Mouse (Mus musculus) forebrain, embryonic 13.5 days (tissue): ENCODE results near the gene Gpc5. TPM values are rescaled to one million over a fixed set of nuclear protein-coding genes. Genes with fewer than 3 reads are reported as not detected.
"Not testable (repeated sequence)": the region's sequence is repeated elsewhere in the genome, so short reads cannot be mapped to it uniquely, and the experiment has no call there.

Experiments
- ATAC-seq: fragments of 200-750 bp; cut with Nextera tagmentation; 2 replicates; pipeline ENCODE4 v1.8.0; 2017
- H3K27ac ChIP-seq: fragments of 300-500 bp; sonication (generic); 2 replicates; pipeline ENCODE4 v1.5.1; 2015; ENCODE audit warnings: inconsistent platforms, mild to moderate bottlenecking, moderate library complexity
- H3K27me3 ChIP-seq: fragments of 300-500 bp; sonication (generic); 2 replicates; pipeline ENCODE4 v1.6.1; 2015; ENCODE audit warnings: mild to moderate bottlenecking, inconsistent platforms
- H3K36me3 ChIP-seq: fragments of 300-500 bp; sonication (generic); 2 replicates; pipeline ENCODE4 v1.6.1; 2015; ENCODE audit warnings: mild to moderate bottlenecking, inconsistent platforms; ENCODE audit not compliant: poor library complexity, severe bottlenecking
- H3K4me1 ChIP-seq: fragments of 300-500 bp; sonication (generic); 2 replicates; pipeline ENCODE4 v1.6.1; 2015; ENCODE audit warnings: inconsistent platforms
- H3K4me2 ChIP-seq: fragments of 300-500 bp; sonication (generic); 2 replicates; pipeline ENCODE4 v1.6.1; 2015; ENCODE audit warnings: inconsistent platforms, mild to moderate bottlenecking, moderate library complexity
- H3K4me3 ChIP-seq: fragments of 300-500 bp; sonication (generic); 2 replicates; pipeline ENCODE4 v1.5.1; 2015; ENCODE audit warnings: mild to moderate bottlenecking, inconsistent platforms
- H3K9ac ChIP-seq: fragments of 300-500 bp; sonication (generic); 2 replicates; pipeline ENCODE4 v1.6.1; 2015; ENCODE audit warnings: mild to moderate bottlenecking, inconsistent platforms
- H3K9me3 ChIP-seq: fragments of 300-500 bp; sonication (generic); replicated peaks from 2 replicates; pipeline ENCODE4 v1.6.1; 2016; ENCODE audit warnings: inconsistent platforms
- WGBS: fragments of 180-500 bp; shearing (Covaris S2); methylation state at CpG from one replicate; pipeline ENCODE4 v1.1.7; 2015; 5-methylcytosine and 5-hydroxymethylcytosine counted together
- polyA plus RNA-seq: library from polyadenylated mRNA; unstranded; fragments of >200 nt; fragmentation: Nextera tagmentation; extraction: Ambion mirVana; gene quantifications from 2 replicates; pipeline ENCODE4 v1.2.1, GENCODE M21; 2015

The Gpc5 gene
- polyA plus RNA-seq, 1 experiment from 2014 or later = 0.77 TPM

DNA sequence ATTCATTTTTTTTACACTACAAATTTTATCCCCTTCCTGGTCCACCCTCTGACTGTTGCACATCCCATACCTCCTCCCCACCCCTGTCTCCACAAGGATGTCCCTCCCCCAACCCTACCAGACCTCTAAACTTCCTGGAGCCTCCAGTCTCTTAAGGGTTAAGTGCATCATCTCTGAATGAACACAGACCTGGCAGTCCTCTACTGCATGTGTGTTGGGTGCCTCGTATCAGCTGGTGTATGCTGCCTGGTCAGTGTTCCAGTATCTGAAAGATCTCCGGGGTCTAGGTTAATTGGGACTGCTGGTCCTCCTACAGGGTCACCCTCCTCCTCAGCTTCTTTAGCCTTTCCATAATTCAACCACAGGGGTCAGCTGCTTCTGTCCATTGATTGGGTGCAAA lies 25.9 kb upstream of the Gpc5 start:
- H3K27ac ChIP-seq, H3K4me1 ChIP-seq, H3K9ac ChIP-seq, H3K27me3 ChIP-seq, H3K36me3 ChIP-seq, ATAC-seq, H3K4me3 ChIP-seq, H3K9me3 ChIP-seq, H3K4me2 ChIP-seq: not testable (repeated sequence)
- WGBS = 65% methylated on average over 2 of the region's 2 CpGs

DNA sequence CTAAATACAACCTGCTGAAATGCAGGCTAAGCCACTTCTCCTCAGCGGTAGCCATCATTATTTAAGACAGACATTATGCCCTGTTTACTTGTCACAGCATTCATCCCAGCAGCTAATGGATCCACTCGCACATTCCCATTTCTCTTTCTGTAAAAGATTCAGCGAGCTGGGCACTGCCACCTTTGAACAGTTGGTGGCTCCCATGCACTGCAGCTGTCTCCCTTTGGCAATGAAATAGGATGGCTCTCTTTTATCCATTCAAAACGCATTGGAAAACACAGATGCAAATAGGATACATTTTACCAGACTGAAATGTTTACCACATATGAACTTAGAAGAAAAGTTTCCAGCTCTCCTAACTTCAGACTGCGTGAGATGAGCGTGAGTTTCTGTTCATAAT lies 21.5 kb upstream of the Gpc5 start:
- peak; percentile 91 for ATAC-seq
- no peaks in the 10 kb centered on the region for H3K27me3 ChIP-seq
- no peaks in the 10 kb centered on the region for H3K36me3 ChIP-seq
- H3K4me3 ChIP-seq = no peak overlapping the region
- H3K4me1 ChIP-seq = peaks cover 7% of the 10 kb centered on the region; the same call in 1 of the 2 replicates
- WGBS = 36% methylated on average over 6 of the region's 6 CpGs
- no peak overlapping the region for H3K27ac ChIP-seq
- no peaks in the 10 kb centered on the region for H3K9me3 ChIP-seq
- H3K9ac ChIP-seq = no peak overlapping the region
- no peak overlapping the region for H3K4me2 ChIP-seq

DNA sequence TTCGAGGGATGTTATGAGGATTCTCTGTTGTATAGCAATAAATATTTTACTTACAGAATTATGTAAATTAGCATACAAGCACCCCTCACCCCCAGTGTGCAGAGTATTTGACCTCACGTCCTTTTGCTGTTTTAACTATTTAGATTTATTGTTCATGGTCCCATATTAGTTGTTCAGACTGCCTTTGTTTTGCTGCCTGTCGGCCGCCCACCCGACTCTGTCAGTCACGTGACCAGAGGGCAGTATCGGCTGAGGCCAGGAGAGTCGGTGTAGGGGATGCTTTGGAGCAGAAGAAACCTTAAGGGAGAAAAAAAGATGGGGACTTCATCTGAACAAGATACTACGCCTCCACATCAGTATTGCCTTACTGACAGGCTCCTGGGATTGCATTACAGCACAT lies 14.7 kb upstream of the Gpc5 start:
- no peak overlapping the region for H3K4me3 ChIP-seq
- no peak overlapping the region for H3K27ac ChIP-seq
- H3K9me3 ChIP-seq = no peaks in the 10 kb centered on the region
- no peak overlapping the region for H3K4me2 ChIP-seq
- 40% methylated on average over 9 of the region's 9 CpGs for WGBS
- H3K4me1 ChIP-seq = peaks cover 10% of the 10 kb centered on the region
- H3K27me3 ChIP-seq = no peaks in the 10 kb centered on the region
- no peaks in the 10 kb centered on the region for H3K36me3 ChIP-seq
- no peak for ATAC-seq
- no peak overlapping the region for H3K9ac ChIP-seq

DNA sequence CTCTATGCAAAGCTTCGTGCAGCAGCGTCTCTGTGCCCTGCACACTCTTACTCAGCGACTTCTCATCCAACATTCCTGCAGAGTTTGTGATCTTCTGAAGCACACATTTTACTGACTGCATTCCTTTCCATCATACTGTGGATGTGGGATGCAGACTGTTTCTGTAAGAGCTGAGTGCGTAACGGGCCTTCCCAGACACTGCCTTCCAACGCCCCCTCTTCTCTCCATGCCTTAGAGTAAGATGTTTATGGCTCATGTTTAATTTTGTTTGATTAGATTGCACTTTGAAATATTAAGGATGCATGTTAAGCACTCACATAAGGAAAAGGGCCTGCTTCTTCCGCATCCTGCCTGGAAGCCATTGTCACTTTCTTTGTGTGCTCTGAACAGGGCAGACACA lies 14.0 kb upstream of the Gpc5 start:
- Histone ChIP-seq H3K27me3 (no peaks in the 10 kb centered on the region), H3K36me3 (no peaks in the 10 kb centered on the region), H3K4me1 (peaks cover 10% of the 10 kb centered on the region), H3K4me2 (no peak overlapping the region), H3K27ac (no peak overlapping the region), H3K4me3 (no peak overlapping the region), H3K9me3 (no peaks in the 10 kb centered on the region), H3K9ac (no peak overlapping the region)
- WGBS = 91% methylated on average over 7 of the region's 7 CpGs
- ATAC-seq = no peak

DNA sequence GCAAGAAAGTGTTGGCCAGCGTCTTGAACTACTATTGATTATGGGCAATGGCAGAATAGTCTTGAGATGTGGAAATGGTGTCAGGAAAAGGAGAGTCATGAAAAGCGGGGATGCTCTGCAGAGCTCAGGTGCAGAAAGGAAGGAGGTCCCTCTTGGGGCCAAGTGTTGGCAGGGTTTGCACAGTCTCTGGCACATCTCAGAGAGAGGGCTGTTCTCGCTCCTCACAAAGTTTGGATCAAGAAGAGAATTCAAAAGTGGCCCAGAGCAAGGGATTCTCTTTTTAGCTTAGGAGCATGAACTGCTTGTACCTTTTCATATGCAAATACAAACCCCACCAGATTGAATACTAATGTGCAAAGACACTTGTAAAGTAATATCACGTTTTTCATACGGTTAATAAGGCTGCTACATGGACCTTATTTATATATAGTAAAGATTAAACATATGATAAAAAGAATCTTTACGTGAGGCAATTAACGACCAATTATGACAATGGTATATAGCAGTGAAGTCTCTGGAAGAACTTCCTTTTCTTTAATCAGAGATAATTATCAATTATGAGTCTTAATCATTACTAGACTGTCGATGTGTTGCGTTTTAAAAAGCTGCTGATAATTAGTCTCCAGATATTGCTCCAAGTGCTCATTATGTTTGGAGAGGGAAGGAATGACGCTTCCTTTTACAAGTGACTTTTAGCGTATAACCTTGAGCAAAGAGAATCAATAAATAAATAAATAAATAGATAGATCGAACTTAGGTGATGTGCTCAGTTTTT lies 10.1 kb upstream of the Gpc5 start:
- peak; percentile 61; the same call in 1 of the 2 replicates for ATAC-seq
- H3K9me3 ChIP-seq = no peaks in the 10 kb centered on the region
- no peaks in the 10 kb centered on the region for H3K36me3 ChIP-seq
- H3K4me3 ChIP-seq = no peak overlapping the region
- no peaks in the 10 kb centered on the region for H3K27me3 ChIP-seq
- H3K27ac ChIP-seq = no peak overlapping the region
- H3K4me2 ChIP-seq = 0 out of 2 replicates have a peak overlapping the region, but pooled peaks have one; percentile 13
- 37% methylated on average over 12 of the region's 12 CpGs for WGBS
- peaks cover 10% of the 10 kb centered on the region for H3K4me1 ChIP-seq
- no peak overlapping the region for H3K9ac ChIP-seq

DNA sequence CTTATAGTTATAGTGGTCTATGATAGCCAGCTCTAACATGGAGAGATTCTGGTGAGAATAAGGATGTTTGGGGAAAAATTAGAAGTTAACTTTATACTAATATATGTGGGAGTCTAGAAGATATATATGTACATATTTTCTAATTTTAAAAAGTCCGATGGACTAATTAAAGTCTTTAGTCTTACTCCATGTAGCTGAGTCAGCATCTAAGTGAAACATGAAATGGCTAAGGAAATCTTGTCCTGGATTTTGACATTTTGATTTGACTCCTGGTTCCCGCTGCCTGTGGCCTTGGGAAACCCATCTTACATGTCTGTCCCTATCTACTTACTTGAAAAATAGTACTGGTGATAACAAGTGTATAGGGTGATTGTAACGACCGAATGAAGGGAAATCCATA lies 1.5 kb upstream of the Gpc5 start:
- Histone ChIP-seq H3K4me1 (peaks cover 10% of the 10 kb centered on the region), H3K4me3 (no peak overlapping the region), H3K27ac (no peak overlapping the region), H3K36me3 (no peaks in the 10 kb centered on the region), H3K9ac (no peak overlapping the region), H3K4me2 (no peak overlapping the region), H3K9me3 (no peaks in the 10 kb centered on the region), H3K27me3 (peaks cover 45% of the 10 kb centered on the region)
- WGBS = 89% methylated on average over 4 of the region's 4 CpGs
- no peak for ATAC-seq

DNA sequence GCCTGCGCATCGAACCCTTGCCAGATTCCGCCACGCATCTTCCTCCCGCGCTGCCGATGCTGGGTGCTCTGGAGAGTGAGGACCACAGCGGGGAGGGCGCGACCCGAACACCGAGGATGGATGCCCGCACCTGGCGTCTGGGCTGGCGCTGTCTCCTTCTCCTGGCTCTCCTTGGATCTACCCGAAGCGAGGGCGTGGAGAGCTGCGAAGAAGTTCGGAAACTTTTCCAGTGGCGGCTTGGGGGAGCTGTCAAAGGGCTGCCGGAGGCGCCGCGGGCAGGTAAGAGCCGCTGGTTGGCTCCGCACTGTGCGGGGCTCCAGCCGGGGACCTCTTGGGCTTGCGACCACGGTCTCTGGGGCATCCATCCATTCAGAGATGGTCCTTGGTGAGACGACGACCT lies 495 bp downstream of the Gpc5 start:
- Histone ChIP-seq H3K9ac (peak overlapping the region; percentile 74), H3K27ac (no peak overlapping the region), H3K4me3 (peak overlapping the region; percentile 67), H3K4me2 (peak overlapping the region; percentile 99), H3K4me1 (peaks cover 10% of the 10 kb centered on the region), H3K36me3 (no peaks in the 10 kb centered on the region), H3K27me3 (peaks cover 45% of the 10 kb centered on the region), H3K9me3 (no peaks in the 10 kb centered on the region)
- under 1% methylated on average over 33 of the region's 33 CpGs for WGBS
- ATAC-seq = peak; percentile 64

DNA sequence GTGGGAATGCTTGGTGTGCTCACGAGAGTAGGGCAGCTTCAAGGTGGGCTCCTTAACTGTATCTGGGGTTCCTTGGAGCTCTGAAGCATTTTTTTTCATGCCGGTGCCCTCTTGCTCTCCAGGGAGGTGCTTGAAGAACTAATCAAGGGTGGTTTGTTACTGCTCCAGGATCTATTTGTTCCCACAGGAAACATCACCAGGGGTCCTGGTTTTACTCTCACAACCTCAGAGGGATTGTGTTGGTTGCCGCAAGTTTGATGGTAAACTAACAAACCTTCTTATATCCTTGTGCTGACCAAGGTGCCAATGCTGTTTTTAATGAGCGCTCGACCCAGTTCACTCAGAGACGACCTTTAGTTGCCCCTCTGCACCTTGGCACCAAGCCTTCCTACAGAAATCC lies 937 bp downstream of the Gpc5 start:
- WGBS = 29% methylated on average over 6 of the region's 6 CpGs
- H3K4me2 ChIP-seq = peak overlapping the region; percentile 99
- peak overlapping the region; percentile 74; the same call in 1 of the 2 replicates for H3K9ac ChIP-seq
- H3K27me3 ChIP-seq = peaks cover 45% of the 10 kb centered on the region
- peak overlapping the region; percentile 67 for H3K4me3 ChIP-seq
- H3K36me3 ChIP-seq = no peaks in the 10 kb centered on the region
- no peak for ATAC-seq
- no peak overlapping the region for H3K27ac ChIP-seq
- no peaks in the 10 kb centered on the region for H3K9me3 ChIP-seq
- H3K4me1 ChIP-seq = peaks cover 10% of the 10 kb centered on the region

DNA sequence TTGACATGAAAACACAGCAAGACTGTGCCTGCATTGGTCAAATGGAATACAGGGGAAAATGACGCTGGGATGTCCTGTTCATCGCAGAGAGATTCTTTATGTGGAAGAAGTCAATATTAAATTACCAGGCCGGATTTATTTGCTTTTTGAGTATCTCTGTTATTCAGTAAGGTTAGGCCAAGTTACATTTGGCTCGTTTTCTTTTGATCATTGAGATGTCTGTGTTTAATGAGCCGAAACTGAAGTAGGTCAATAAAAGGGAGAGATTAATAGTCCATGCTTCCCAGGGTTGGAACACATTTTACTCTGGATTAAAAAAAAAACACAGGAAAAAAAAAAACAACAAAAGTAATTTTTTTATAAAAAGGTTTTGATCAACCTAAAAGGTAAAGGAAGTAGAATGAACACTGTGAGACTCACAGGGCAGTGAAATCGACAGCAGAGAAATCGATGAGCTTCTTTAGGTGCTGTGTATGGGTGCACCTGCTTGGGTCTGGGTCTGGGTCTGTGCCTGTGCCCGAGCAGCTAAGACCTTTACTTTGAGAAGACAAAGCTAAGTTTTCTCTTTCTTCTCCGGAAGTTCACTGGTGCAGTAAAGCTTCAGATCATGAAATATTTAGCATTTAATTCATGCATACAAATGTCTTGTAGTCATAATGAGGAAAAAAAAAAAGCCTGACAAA lies 8.7 kb downstream of the Gpc5 start:
- H3K4me3 ChIP-seq = no peak overlapping the region
- H3K4me2 ChIP-seq = no peak overlapping the region
- WGBS = 73% methylated on average over 9 of the region's 9 CpGs
- no peak overlapping the region for H3K9ac ChIP-seq
- H3K27me3 ChIP-seq = no peaks in the 10 kb centered on the region
- H3K27ac ChIP-seq = no peak overlapping the region
- no peaks in the 10 kb centered on the region for H3K36me3 ChIP-seq
- no peak for ATAC-seq
- H3K9me3 ChIP-seq = no peaks in the 10 kb centered on the region
- no peaks in the 10 kb centered on the region for H3K4me1 ChIP-seq

DNA sequence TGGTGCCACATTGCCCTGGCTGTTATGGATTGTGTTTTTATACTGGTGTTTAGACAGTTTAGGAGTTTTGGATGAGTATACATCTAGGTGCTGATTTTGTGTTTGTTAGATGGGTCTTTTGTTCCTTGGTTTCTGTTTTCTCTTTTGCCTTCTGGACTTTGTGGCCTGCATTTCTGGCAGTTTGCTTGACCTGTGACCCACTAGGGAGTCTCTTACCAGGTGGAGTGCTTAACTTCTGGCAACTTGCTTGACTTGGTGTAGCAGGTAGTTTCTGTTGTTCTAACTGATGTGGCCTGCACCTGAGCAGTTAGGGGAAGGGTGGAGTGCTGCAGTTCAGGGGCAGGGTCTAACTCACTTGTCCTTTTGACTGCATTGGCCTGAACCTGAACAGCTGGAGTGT lies 14.3 kb downstream of the Gpc5 start:
- H3K4me1 ChIP-seq = no peaks in the 10 kb centered on the region
- H3K4me3 ChIP-seq = no peak overlapping the region
- H3K4me2 ChIP-seq = no peak overlapping the region
- H3K27ac ChIP-seq = no peak overlapping the region
- no peaks in the 10 kb centered on the region for H3K36me3 ChIP-seq
- no peaks in the 10 kb centered on the region for H3K27me3 ChIP-seq
- no peak for ATAC-seq
- no peak overlapping the region for H3K9ac ChIP-seq
- H3K9me3 ChIP-seq = no peaks in the 10 kb centered on the region

DNA sequence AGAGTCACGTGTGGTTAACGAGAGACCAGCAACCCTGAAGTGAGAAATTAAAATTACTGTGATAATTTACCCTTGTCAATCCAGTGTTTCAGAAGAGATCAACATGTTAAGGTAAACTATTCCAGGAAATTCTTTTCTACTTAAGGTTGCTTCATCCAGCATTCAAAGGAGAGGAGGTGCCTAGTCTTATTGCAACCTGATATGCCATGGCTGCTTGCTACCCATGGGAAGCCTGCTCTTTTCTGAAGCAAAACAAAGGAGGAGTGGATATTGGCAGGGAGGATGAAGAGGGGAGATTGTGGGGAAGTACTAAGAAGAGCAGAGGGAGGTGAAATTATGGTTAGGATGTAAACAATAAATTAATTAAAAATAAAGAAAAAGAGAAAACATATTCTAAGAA lies 15.5 kb downstream of the Gpc5 start:
- WGBS = 67% methylated on average over 2 of the region's 2 CpGs
- no peaks in the 10 kb centered on the region for H3K36me3 ChIP-seq
- ATAC-seq = no peak
- no peaks in the 10 kb centered on the region for H3K27me3 ChIP-seq
- H3K4me1 ChIP-seq = no peaks in the 10 kb centered on the region
- H3K4me3 ChIP-seq = no peak overlapping the region
- no peaks in the 10 kb centered on the region for H3K9me3 ChIP-seq
- no peak overlapping the region for H3K27ac ChIP-seq
- no peak overlapping the region for H3K9ac ChIP-seq
- H3K4me2 ChIP-seq = no peak overlapping the region

DNA sequence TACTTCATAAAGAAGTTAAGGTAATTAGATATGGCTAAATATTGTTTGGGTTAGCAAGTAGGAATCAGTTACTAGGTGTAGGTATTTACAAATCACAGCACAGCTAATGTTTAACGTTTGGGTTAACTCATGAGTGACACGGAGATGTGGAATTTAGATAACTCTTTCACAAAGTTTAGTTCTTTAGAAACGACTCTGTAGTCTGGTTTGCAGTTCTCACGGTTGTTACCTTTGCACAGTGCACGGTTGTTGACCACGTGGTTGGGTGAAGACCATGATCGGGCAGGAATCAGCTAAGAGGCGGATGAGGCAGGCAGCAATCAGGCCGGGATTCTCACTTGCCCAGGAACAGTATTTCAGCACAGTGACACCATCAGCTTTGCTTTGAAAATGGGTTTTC lies 26.6 kb downstream of the Gpc5 start:
- H3K27ac ChIP-seq = no peak overlapping the region
- H3K27me3 ChIP-seq = no peaks in the 10 kb centered on the region
- no peak overlapping the region for H3K4me2 ChIP-seq
- no peak for ATAC-seq
- H3K4me3 ChIP-seq = no peak overlapping the region
- no peaks in the 10 kb centered on the region for H3K4me1 ChIP-seq
- no peak overlapping the region for H3K9ac ChIP-seq
- H3K36me3 ChIP-seq = no peaks in the 10 kb centered on the region
- H3K9me3 ChIP-seq = no peaks in the 10 kb centered on the region
- 90% methylated on average over 9 of the region's 9 CpGs for WGBS
